Mouse (Mus musculus) ovary, adult 18-20 months (tissue): Measurements from ENCODE around the gene Gpr152.
A peak's percentile ranks its signal among the peaks of the same experiment; 100 is the strongest.
"Not testable (repeated sequence)": the region's sequence is repeated elsewhere in the genome, so short reads cannot be mapped to it uniquely, and the experiment has no call there.

Experiments used
- DNase-seq: peaks from one replicate; pipeline ENCODE4 v3.0.0; 2022; ENCODE audit warnings: low spot score, mixed read lengths

Gpr152 gene

DNA sequence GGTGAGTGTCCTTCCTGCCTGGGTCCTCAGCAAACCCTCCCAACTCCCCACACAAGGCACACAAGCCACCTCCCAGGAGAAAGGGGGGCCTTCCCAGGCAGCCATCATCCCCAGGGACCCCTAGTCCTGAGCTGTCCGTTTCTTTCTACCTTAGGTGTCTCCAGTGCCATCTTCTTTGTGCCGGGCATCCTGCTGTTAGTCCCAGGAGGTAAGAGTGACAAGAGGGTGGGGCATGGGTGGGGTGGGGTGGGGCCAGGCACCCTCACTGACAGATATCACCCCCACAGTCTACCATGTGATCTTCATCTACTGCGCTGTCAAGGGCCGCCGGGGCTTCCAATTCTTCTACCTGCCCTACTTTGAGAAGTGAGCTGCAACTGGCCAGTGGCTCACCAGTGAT is 8.5 kb upstream of the Gpr152 start:
- DNase-seq = no peak

DNA sequence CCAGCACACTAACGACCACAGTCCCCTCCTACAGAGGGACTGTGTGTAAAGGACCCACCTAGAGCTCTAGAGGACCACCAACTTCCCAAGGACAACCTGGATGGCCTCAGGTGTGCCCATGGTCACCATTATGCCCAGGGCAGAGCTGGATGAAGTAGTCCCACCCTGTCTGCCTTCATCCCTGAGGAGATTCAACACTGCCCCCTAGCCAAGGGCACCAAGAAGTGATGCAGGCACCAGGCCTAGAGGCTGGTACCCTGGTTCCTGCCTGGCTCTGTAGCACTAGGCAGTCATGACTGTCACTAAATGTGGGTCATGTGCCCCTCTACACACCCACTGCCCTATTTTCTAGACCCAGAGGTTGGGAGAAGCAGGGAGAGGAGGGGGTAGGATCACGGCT is 7.8 kb upstream of the Gpr152 start:
- DNase-seq = no peak

GRCm38 (mm10) chr19:4134354-4134753 is 5.2 kb upstream of the Gpr152 start:
- no peak for DNase-seq

- not testable (repeated sequence) for DNase-seq
These were observed 4.2 kb upstream of the Gpr152 start for GRCm38 (mm10) chr19:4135229-4135962.

DNA sequence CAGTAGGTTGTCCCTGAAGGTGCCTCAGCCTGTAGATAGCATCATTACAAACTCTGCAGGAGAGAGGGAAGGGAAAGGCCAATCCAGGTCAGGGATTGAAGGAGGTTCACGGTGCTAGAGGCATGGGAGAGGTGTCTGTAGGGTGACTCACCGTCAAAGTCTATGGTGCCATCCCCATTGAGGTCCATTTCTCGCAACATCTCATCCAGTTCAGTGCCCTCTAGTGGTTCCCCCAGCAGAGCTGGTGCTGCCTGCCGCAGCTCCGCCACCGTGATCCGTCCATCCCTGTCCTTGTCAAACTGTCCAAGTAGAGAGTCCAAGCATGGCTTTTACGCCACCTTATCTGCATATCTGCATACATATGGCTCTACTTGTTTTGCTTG is 3.6 kb upstream of the Gpr152 start:
- not testable (repeated sequence) for DNase-seq

- DNase-seq = no peak
These were observed 3.1 kb upstream of the Gpr152 start for GRCm38 (mm10) chr19:4136463-4136862.

GRCm38 (mm10) chr19:4137913-4138312 is 1.7 kb upstream of the Gpr152 start:
- no peak for DNase-seq

DNA sequence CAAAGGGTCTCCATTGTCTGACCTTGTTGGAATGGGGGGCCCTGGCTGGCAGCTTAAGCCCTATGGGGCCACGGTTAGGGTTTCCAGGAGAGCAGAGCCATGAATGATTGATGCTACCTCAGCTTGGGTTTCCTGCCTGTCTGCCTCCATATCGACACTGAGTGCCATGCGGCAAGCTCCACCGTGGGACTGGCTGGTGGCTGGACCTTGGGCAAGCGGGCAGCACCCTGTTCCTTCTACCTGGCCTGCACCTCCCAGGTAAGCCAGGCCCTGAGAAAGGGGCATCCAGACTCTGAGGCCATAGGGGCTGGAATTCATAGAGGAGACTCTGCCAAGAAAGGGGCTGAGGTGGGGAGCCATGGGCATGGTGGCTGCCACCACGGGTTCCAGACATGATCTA is 560 bp downstream of the Gpr152 start:
- DNase-seq = no peak

GRCm38 (mm10) chr19:4142416-4143173 is 3.0 kb downstream of the Gpr152 start:
- DNase-seq = no peak

DNA sequence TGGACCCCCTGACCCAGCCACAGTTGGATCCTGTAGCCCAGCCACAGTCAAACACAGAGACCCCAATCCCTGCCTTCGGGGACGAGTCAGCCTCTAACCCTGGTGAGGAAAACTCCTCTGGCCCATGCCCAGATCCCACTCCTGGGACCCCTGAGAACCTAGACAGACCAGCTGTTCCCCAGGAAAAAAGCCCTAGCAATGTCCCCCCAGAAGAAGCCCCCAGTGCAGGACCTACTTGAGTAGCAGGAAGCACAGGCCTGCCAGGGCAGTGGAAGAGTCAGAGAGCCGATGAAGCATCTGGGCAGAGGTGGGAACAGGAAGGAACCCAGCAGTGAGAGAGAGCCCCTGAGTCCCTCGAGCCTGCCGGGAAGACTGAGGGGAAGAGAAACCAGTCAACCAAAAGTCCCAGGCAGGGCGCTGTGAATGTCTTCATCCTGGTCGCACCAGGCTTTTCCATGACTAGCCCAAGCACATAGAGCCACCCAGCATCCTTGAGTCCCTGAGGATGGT is 4.2 kb downstream of the Gpr152 start, which contains the start of gene Cabp4:
Cabp4 (minus strand) TSS at position 275 of the 510 bp plus-strand sequence.
- no peak for DNase-seq

DNA sequence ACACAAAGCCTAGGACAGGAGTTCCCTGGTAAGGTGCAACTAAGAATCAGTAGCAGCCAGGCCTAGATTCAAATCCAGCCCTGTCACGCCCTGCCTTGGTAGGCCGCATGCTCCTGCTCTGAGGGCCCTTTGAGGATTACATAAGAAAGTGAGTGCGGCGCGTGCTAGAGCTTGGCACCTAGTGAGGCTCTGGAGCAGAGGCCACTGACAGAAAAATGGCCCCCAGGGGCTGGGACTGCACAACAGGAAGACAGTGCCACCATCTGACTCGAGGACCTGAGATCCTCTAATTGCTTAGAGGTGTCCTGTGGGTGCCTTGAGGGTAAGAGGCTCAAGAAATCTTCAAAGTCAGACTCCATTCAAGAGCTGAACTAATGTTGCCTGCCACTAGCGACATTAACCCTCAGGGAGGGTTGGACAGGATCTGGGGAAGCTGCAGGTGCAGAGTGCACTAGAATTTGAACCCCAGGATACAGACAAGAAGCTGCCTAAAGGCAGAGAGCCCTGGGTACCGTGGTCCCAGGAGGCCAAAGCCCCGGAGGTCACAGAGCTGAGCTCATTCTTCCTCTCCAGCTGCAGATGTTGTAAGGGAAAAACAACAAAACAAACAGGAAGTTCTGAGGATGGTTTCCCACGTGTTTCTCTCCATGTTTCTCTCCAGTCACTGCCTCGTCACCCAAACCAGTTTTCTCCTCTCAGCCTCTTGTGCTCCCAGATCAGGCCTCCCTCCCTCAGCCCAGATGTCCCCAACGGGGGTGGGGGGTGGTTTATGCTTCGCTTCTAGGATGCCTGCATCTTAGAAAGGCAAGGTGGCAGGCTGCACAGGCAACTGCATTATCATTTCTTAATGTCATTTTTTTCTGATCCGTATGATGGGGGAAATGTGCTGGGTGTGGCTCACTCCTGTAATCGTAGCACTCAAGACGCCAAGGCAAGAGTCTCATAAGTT is 5.2 kb downstream of the Gpr152 start:
- no peak for DNase-seq

DNA sequence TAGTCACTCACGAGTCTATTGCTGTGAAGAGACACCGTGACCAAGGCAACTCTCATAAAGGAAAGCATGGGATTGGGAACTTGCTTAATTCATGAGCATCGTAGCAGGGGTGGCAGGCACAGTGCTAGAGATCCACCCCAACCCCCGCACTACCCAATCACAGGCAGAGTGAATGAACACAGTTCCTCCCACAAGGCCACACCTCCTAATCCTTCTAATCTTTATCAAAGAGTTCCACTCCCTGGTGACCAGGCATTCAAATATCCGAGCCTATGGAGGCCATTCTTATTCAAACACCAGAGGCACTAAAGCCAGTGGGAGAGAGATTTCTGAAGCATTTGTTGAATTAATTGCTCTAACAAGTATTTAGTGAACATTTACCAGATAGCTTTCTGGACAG is 6.3 kb downstream of the Gpr152 start:
- DNase-seq = no peak

GRCm38 (mm10) chr19:4146366-4147021 is 6.9 kb downstream of the Gpr152 start:
- no peak for DNase-seq

DNA sequence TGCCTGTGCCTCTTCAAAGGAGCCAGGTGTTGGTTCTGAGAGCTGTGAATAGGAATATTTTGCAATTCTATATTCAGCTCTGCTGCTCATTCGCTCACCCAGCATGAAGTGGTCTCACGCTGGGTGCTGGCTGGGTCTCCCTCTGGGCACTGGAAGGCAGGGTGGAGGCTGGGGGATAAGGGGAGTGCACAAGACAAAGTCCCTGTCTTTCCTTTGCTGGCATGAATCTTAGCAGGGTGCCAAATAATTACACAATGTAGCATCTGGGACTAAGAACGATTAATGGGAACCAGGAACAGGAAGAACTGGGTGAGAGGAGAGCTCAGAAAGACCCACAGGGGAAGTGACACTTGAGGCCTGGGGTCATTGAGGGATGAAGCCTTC is 7.4 kb downstream of the Gpr152 start:
- DNase-seq = no peak

- DNase-seq = no peak
These were observed 8.3 kb downstream of the Gpr152 start for GRCm38 (mm10) chr19:4147782-4148490.

GRCm38 (mm10) chr19:4148491-4148806 is 8.9 kb downstream of the Gpr152 start, which contains the start of gene Coro1b:
TSS of gene Coro1b (plus strand) at chr19:4148619.
- peak; percentile 95 for DNase-seq

- DNase-seq = no peak
These were observed 9.2 kb downstream of the Gpr152 start for GRCm38 (mm10) chr19:4148819-4149218.

DNA sequence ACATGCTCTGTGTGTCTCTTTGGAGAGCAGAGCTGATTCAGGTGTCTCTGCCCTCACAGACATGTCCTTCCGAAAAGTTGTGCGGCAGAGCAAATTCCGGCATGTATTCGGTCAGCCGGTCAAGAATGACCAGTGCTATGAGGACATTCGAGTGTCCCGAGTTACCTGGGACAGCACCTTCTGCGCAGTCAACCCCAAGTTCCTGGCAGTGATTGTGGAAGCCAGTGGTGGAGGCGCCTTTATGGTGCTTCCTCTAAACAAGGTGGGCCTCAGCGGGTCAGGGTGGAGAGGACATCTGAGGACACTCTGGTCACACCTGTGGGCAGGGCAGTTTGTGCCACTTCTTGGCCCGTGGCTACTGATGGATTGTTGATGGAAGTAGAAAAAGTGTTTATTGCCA is 9.7 kb downstream of the Gpr152 start:
- DNase-seq = no peak

- no peak for DNase-seq
These were observed 10.3 kb downstream of the Gpr152 start for GRCm38 (mm10) chr19:4149764-4150461.
